Mouse (Mus musculus): ENCODE data around the gene Prrx2.

DNA sequence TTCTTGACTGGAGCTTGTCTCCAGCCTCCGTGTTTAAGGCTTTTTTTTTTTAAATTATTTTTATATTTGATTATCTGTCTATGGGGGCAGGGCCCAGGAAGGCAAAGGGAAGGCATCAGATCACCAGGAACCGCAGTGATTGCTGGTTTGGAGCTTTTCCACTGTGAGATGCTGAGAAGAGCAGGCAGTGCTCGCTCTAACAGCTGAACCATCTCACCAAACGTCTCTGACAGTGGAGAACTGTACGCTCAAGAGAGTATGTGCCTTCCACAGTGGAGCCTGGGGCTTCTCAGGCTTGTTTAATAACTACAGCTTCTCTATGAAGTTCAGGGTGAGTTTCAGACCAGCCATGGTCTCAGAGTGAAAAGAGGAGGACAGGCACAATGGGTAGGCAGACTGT is 25.3 kb upstream of the Prrx2 start:
- TF ChIP-seq POLR2A (IDR thresholded peaks at IDR 0.05; ENCODE audit: low read depth, low read length) (no peak), CTCF (conservative IDR thresholded peaks at IDR 0.05; ENCODE audit: insufficient read depth, insufficient read length, low read depth, low read length) (no peak)
